Mouse (Mus musculus): ENCODE data around the gene Vinac1.

The Vinac1 gene

GRCm38 (mm10) chr2:129040567-129040966 lies 7.4 kb downstream of the Vinac1 start:
- intact Hi-C loops (cut with DNase I): no loop called here

DNA sequence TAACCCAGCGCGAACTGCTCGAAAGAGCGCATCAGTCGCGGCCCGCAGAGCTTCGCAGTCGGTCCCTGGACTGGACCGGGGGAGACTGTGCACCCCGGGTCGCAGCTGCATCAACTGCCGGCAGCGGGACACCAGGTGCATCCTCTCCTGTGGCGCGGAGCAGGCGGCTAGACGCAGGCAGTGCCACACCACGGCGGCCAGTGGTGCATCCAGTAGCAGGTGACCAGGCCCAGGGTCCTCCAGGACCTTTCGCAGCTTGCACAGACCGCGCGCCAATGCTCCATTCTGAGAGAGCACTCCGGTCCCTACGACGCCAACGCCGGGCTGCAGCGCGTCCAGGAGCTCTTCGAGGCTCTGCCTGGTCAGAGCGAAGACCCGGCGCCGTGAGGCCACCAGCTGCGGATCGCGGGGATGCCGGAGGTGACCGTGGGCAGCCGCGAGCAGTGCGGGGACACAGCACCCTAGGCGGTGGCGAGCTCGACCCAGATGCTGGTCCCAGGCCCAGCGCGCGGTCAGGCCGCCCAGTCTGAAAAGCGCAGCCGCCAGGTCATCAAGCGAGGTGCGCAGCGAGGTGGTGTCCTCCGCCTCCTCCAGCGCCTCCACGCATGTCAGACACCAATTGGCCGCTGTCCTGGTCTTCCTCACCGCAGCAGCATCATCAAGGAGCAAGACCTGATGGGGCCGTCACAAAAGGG lies 8.9 kb downstream of the Vinac1 start:
- intact Hi-C loops (cut with DNase I): no loop called here

- intact Hi-C loops (cut with DNase I): no loop called here
Observed at GRCm38 (mm10) chr2:129038426-129038936, 9.5 kb downstream of the Vinac1 start.

DNA sequence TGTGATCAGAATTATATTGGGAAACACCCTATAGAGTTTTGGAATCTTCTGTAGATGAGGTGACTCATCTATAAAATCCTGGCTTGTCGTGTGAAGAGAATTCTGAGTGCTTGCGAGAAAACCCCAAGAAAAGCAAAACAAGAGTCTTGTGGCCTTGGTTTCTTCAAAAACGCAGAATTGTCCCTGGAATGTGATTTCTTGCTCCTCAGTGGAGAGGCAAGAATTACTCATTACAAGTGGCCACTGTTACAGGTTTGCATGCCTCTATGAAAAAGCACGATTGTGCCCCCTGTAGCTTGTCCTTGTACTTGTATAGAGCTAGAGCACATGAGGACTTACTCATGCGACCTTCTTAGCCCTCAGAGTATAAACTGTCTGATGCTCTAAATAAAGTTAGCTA lies 12.6 kb downstream of the Vinac1 start:
- intact Hi-C loops (cut with DNase I): no loop called here

DNA sequence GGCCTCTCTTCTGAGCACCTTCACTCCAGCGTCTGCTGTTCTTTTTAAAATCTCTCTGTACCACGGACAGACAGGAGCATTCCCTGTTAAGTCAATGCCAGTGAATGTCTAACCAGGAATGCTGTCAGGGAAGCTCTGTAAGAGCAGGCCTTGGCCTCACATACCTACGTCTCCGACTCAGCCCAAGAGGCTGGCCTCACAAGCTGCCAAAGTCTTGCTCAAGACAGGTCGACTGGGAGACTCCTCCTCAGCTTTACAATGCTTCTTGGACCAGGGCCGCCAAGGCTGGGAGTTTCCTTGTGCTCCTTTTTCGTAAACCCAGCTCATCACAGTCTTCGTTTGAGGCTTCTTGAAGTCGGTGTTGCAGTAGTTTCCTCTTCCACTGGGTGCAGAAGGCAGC lies 23.2 kb downstream of the Vinac1 start:
- intact Hi-C loops (cut with DNase I): no loop called here

DNA sequence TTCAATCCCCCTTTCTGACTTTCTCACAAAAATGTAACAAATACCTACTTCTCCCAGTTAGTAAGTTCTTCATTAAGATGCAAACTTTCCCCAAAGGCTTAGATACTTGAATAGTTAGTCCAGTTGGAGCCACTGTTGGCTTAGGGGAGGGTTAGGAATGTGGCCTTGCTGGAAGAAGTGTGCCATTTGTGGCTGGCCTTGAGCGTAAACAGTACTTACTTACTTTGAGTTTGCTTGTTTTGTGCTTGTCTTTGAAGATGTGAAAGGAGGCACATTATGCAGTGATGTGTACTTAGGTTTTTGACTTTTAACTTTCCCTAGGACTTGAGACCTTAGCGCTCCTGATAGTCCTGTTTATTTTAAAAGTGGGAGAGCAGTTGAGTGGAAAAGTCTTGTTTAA lies 27.9 kb downstream of the Vinac1 start:
- intact Hi-C loops (cut with DNase I): no loop called here

- intact Hi-C loops (cut with DNase I): loop anchor here (5.0 to 10.0 kb wide), 2 partner anchors 68 to 246 kb away; no protein-coding TSS in a partner anchor
Observed at GRCm38 (mm10) chr2:129008867-129009266, 39.1 kb downstream of the Vinac1 start.

- intact Hi-C loops (cut with DNase I): loop anchor here (5.0 to 10.0 kb wide), 2 partner anchors 71 to 249 kb away; no protein-coding TSS in a partner anchor
Observed at GRCm38 (mm10) chr2:129006194-129006749, 41.7 kb downstream of the Vinac1 start.

DNA sequence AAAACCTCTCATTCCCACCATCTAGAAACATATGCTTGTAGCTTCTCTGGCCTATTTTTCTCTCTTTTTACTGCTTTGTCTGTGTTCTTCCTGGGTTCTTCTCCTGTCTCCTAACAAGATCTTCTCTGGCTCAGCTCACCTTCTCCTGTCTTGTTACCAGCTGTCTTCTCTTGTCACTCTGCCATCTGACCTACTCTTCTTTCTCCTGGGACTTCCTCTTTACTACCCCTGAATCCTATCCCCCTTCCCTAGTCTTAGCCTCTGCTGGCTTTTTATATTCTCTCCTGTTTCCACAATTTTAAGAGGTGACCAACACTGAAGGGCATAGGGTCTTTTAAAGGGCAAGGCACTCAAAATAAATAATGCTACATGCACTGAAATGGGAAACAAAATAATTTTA lies 43.1 kb downstream of the Vinac1 start:
- intact Hi-C loops (cut with DNase I): loop anchor here (5.0 to 10.0 kb wide), 2 partner anchors 72 to 250 kb away; no protein-coding TSS in a partner anchor

DNA sequence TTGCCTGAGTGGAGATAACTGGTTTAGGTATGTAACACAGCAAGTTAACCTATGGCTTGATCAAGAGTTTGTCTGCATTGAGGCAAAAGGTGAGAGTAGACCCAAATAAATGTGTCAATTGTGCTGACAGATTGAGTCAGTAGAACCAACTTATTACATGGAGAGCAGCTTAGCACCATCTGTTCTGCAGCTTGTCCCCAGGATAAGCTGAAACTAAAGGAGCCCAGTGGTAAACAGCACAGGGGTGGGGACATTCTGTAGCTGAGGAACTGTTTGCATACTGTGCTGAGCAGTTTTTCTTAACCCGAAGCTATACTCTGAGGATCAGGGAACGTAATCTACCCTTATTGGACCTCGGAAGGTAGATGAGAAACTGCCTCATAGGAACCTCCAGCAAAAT lies 63.2 kb downstream of the Vinac1 start:
- intact Hi-C loops (cut with DNase I): no loop called here

- intact Hi-C loops (cut with DNase I): no loop called here
Observed at GRCm38 (mm10) chr2:128975572-128975971, 72.4 kb downstream of the Vinac1 start.

Data from adrenal gland (tissue).